Mouse (Mus musculus): ENCODE measurements around the gene Kcnc2. TPM values are rescaled to one million over a fixed set of nuclear protein-coding genes. Genes with fewer than 3 reads are reported as not detected.

The Kcnc2 gene
- total RNA-seq, 2 experiments from 2014 or later, result not detected

DNA sequence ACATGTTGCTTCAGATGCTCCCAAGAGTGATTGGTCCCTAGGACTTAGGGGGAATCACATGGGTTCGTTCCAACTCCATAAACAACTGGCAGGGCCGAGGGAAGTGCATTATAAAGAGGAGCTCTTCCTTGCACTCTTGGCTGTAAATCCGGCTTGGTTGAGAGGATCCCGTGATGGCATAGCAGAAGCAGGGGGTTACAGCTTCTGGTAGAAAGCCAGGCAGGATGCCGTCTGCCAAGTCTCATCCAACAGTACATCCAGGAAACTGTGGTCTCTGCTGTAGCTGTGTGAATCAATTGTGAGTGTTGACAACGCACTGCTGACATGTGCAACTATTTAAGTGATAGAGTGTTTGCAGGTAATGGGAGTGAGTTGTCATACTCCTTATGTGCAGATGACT lies 107.5 kb downstream of the Kcnc2 start:
- ATAC-seq (replicated peaks; ENCODE audit: low FRiP score, poor library complexity, severe bottlenecking), result no peak

DNA sequence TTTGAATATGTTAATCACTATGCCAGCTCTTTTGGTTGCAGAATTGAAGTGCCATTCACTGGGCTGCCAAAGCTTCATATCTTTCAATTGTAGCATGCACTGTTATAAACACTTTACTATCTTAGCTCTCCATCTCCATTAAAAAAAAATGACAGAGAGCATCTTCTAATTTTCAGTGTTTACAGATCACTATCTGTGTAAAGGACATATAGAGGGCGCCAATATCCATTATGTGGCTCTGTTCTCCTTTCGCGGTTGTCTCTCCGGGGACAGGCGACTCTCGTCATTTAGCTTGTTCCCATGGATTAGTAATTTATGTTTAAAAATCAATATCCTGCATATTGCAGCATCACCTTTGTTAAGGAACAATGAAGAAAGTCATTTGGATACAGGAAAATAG lies 109.7 kb downstream of the Kcnc2 start:
- no peak for ATAC-seq (replicated peaks; ENCODE audit: low FRiP score, poor library complexity, severe bottlenecking)

DNA sequence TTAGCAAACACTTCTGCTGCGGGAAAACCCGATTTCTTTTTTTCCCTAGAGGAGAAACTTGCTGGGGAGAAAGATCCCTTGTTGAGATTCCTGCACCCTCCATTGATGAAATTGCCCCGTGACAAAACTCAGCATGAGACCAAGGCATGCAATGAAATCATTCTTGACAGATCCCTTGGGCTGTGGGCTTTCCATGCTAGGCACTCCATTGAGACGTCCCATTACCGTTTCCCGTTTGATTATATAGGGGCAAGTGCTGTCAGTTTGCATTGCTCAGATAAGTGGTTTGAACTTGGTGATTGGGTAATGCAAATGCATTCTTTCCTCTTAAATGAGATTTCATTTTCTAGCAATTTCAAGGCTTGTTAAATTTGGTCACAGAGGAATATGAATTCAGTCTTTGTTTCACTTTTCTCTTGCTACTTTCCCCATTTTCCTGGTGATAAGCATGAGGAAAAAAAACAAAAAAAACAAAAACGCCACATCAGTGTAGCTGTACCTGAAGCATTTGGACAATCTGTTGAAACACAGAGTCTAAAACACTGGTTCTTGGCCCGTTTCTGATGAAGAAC lies 123.6 kb downstream of the Kcnc2 start:
- no peak for ATAC-seq (replicated peaks; ENCODE audit: low FRiP score, poor library complexity, severe bottlenecking)

DNA sequence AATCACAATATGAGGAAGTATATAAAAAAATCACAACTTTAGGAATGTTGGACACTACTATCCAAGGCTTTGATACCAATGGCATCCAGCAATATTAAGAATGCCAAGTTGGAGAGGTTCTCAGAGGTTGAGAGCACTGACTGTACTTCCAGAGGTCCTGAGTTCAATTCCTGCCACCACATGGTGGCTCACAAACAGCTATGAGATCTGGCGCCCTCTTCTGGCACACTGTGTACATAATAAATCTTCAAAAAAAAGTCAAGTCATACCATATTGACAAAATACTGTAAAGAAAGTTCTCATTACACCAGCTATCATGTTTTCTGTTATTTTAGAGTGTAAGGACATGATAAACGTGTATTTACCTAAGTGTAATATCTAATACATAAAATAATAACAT lies 126.3 kb downstream of the Kcnc2 start:
- ATAC-seq (replicated peaks; ENCODE audit: low FRiP score, poor library complexity, severe bottlenecking), result no peak

DNA sequence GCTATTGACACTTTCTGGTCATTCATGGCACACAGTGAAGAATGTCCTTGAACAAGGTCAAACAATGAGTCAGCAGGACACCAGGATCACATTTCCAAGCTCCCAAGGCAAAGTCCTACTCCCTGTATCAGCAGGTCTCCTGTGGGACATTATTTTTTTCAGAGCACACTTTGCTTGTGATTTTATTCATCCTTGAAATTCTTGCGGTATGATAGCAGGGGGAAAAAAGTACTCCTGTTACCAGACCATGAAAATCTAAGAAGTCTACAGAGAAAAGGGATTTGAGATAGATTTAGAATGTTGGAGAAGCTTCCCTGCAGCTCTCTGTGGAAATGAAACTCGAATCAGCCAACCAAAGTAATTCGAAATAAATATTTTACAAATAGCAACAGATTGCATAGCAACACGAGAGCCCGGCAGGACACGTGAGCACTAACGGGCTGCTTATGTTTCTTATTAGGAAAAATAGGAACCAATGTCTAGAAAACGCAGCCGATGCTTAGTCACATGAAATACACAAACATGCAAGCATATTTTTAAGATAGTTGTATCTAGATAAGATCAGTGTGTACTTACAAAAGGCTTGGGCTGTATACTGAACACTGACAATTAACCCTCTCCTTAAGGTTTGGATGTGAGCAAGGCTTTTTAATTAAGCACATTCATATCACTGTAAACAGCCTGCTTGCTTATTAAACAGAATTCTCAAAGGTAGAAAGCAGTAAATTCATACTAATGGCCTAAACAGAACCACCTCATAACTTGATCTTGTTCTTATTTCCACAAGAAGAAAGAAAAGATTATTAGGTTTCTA lies 129.9 kb downstream of the Kcnc2 start:
- ATAC-seq (replicated peaks; ENCODE audit: low FRiP score, poor library complexity, severe bottlenecking), result no peak

DNA sequence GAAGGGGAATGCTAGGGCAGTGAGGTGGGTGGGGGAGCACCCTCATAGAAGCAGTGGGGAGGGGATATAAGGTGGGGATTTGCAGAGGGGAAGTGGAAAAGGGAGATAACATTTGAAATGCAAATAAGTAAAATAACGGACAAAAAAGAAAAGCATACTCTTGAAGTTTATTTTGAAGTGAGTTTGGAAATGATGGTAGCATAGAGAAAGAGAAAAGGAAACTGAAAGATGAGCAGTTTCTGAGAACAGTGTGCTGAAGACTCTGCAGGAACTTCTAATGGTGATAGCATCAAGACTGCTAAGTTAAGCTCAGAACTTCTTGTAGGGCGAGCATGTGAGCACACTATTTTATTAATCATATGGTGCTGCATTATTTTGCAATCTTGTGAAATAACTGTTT lies 138.6 kb downstream of the Kcnc2 start:
- ATAC-seq (replicated peaks; ENCODE audit: low FRiP score, poor library complexity, severe bottlenecking), result no peak

DNA sequence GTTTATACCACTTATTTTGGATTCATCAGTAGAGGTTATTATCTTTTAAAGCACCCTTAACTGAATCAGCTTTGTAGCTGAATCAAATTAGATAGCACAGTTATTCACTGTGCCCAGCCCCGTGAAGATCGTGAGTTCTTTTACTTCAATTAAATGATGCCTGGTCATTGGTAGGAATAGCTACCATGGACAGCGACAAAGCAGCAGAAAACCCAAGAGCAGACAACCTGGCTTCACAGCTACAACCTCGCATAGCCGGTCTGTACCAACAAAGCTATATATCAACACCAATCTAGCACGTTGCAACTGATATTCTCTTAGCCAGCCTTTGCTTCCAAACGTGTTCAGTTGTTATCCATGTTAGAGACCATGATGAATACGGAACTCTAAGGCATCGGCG lies 152.4 kb downstream of the Kcnc2 start:
- no peak for ATAC-seq (replicated peaks; ENCODE audit: low FRiP score, poor library complexity, severe bottlenecking)

DNA sequence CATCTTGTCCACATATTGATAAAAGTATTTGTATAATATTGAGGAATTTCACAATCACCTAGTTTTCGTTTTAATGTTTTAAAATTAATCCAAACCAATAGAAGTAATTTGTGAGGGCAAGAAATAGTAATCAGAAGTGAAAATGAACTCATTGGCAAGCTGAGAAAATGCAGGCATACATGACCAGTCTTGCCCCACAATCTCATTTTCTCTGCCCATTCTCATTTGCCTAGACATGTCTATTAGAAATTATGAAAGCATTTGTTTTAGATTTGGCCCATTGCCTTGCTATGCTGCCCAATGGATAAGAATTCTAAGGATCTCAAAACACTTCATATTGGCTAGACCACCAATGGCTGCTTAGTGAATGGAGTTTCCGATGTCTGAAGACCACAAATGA lies 166.0 kb downstream of the Kcnc2 start:
- no peak for ATAC-seq (replicated peaks; ENCODE audit: low FRiP score, poor library complexity, severe bottlenecking)

DNA sequence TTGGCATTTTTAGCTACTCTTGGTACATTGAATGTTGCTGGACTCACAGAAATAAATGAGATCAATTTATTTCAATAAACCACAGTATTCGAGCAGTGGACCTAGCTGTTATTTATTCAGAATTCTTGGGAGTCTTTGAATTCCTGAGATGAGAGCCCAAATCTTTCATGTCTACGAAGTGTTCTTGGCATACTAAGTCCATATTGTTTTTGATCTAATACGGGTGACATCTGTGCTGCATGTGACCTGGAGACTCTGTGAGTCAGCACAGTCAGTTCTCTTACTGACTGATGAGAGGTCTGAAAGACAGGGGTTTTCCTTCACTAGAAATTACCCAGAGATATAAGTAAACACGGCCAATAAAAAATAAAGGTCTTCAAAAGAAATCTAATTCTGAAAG lies 173.7 kb downstream of the Kcnc2 start:
- ATAC-seq (replicated peaks; ENCODE audit: low FRiP score, poor library complexity, severe bottlenecking), result no peak

DNA sequence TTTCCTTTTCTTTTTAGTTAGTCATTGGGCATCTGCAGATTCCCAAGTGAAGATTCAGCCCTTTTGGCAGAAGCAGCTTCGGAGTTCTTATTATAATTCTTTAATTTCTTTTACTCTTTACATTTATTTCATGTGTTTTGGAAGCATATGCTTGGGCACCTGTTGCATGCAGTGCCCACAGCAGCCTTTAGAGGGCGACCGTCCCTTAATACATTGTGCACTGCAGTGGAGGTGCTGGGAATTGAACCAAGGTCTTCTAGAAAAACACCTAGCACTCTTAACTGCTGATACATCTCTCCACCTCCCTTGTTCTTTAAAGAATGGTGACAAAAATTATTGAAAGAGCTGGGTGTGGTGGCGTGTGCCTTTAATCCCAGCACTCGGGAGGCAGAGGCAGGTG lies 180.0 kb downstream of the Kcnc2 start:
- no peak for ATAC-seq (replicated peaks; ENCODE audit: low FRiP score, poor library complexity, severe bottlenecking)

DNA sequence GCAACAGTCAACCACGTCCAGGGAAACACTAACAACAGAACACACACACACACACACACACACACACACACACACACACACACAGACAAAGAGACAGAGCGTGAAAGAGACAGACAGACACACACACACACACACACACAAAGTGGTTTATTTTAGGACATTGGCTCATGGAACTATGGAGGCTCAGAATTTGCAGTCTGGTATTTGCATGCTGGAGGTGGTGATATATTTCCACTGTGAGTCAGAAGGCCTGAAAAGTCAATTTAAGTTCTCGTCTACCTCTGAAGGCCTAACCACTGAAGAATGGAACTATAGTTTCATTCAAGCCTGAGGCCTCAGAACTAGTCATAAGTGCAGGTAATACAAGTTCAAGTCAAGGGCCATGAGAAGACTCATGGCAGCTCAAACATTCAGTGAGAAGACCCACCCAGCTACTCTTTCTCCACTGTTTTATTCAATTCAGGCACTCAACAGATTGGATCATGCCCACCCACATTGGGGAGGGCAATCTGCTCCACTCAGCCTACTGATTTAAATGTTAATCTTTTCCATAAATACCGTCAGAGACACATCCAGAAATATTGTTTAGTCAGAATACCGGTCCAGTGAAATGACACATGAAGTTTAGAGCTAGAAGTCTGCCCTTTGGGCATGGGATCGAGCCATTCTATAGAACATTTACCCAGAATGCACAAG lies 197.9 kb downstream of the Kcnc2 start:
- ATAC-seq (replicated peaks; ENCODE audit: low FRiP score, poor library complexity, severe bottlenecking), result no peak

DNA sequence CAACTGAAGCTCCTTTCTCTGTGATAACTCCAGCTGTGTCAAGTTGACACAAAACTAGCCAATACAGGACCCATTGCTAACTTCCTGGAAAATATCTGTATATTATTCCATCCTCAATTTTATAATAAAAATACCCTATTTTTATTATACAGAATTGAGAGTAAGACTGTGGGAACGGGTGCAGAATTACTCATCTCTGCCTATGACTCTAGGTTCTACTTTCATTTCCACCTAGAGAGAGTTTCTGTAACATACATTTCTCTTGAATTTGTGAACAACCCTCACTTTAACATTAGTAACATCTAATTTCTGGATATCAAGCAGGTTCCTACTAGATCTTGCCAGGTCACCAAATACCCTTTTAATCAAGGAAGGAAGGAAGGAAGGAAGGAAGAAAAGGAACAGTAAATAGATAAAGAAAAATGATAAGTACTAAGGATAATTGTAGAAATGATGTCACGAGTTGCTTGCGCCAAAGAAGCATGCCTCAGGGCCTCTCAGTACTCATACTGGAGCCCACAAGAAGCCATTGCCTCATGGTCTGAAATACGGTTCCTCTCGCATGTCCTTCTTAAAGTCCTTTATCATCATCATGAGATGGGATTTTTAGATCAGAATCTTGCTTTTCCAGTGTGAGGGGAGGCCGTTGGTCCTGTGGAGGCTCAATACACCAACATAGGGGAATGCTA lies 203.3 kb downstream of the Kcnc2 start:
- ATAC-seq (replicated peaks; ENCODE audit: low FRiP score, poor library complexity, severe bottlenecking), result no peak

DNA sequence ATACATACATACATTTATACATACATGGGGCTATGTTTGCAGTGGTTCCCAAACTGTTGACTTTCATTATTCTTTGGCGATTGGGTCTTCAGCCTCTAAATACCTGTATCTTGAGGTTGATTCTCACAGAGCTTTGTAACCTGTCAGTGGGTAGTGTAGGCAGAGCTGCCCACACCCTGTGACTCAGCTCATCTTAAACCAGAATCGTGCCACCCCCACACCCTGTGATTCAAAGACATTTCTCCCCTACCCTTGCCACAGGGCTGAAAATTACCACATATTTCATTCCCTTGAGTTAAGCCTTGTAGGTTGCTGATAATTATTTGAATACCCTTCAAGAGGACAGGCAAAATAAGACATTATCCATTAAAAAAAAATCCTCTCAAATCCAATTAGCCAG lies 210.5 kb downstream of the Kcnc2 start:
- no peak for ATAC-seq (replicated peaks; ENCODE audit: low FRiP score, poor library complexity, severe bottlenecking)

DNA sequence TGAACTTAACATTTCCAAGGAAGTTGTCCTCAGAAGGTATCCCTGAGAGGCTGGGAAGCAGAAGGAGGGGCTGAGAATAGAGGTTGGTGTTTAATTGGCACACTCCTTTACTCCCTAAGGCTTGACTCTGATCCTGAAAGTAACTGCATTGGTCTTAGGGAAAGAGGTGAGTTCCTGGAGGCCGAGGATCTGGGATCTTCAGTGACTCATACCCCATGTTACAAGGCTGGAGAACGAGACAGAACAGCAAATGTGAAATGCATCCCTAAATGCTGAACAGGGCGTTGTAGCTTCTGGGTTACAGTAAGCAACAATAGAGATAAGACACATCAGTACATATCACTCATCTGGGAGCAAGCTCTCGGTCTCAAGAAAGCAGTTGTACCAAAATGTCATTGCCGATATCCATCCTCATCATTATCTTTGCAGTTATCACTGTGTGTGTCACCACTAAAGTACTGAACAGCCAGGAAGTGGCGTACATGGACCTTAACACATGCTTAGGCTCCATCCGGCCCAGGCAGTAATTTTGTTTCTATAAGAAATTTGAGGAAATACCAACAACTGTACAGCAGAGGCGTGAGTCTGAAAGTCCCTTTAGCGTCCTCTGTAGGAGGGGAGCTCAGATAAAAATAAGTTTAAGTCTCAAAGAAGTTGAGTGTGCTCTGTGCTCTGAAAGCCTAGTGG lies 211.1 kb downstream of the Kcnc2 start:
- ATAC-seq (replicated peaks; ENCODE audit: low FRiP score, poor library complexity, severe bottlenecking), result no peak

DNA sequence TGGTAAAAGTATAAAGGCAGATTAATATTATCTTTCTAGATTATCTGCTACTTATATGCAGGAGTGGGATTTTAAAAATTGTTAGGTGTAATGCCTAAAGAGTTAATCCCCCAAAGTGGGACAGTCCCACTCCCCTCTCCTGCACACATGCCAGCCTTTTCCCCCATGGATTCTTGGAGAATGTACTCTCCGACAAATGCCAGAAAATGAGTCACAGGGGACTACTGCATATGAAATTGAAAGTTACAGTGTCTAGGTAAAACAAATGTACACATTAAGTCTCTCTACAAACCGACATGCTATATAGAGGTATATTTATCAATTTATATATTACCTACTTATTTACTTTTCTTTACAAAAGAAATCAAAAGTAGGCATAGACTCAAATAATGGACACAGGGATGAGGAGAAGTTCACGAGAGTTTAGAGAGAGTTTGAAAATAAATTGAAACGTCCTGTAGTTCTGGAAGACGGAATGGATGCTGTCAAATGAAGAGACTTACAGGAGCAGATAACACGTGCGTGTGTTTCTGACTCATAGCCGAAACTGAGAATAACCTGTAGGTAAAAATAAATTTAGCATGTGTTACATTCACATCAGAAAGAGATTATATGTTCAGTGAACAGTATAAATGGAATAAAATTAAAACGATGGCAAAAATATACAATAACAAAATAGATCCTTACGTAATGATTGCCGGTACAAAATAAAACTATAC lies 213.6 kb downstream of the Kcnc2 start:
- ATAC-seq (replicated peaks; ENCODE audit: low FRiP score, poor library complexity, severe bottlenecking), result no peak

DNA sequence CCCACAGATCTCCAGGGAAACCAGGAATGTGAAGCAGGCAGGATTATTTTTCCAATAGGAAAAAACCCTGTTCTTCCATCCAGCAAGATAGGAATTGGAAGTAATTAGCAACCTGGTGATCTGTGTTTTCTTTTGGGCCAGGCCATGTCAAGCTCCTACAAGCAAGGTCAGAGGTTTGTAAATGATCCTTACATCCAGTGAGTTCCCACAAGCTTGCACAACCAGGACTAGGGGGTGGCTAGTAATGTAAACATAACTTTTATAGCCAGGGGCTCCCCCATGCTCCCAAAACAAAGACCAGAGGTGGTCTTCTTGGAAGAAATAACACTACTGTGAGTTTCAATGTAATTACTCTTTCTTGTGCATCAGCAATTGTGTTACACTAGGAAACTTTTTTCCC lies 214.9 kb downstream of the Kcnc2 start:
- no peak for ATAC-seq (replicated peaks; ENCODE audit: low FRiP score, poor library complexity, severe bottlenecking)

DNA sequence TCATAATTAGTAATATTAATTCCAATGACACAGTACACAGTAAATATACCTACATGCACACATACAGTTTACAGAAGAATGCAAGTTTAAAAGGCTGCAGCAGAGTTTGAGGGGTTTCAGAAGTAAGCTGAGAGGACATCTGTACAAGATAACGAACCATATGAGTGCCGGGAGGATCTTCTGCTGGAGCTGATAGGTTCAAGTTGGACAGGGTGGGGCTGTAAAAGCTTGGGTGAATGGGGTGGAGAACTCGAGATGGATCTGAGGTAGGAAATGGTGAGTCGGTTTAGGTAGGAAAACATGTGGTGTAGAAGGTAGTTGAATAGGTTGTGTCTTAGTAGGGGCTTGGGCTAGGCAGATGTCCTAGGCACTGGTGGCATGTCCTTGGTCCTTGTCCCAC lies 217.8 kb downstream of the Kcnc2 start:
- no peak for ATAC-seq (replicated peaks; ENCODE audit: low FRiP score, poor library complexity, severe bottlenecking)

Measured in erythroblast, adult 5-6 weeks (primary cell).